Mouse (Mus musculus) limb, embryonic 12.5 days (tissue): Measurements from ENCODE around the gene Ptcd2. TPM values are rescaled to one million over a fixed set of nuclear protein-coding genes. Genes with fewer than 3 reads are reported as not detected.

Experiments used
- ATAC-seq: fragments of 200-750 bp; cut with Nextera tagmentation; 2 replicates; pipeline ENCODE4 v1.8.0; 2017; ENCODE audit warnings: low read depth, moderate TSS enrichment; ENCODE audit not compliant: insufficient number of reproducible peaks, insufficient read depth, low FRiP score, low TSS enrichment
- H3K27ac ChIP-seq: fragments of 300-500 bp; sonication (generic); 2 replicates; pipeline ENCODE4 v1.5.1; 2016; ENCODE audit warnings: mild to moderate bottlenecking, moderate library complexity
- H3K27me3 ChIP-seq: fragments of 300-500 bp; sonication (generic); 2 replicates; pipeline ENCODE4 v1.6.1; 2016; ENCODE audit warnings: mild to moderate bottlenecking, moderate library complexity
- H3K36me3 ChIP-seq: fragments of 300-500 bp; sonication (generic); 2 replicates; pipeline ENCODE4 v1.6.1; 2016; ENCODE audit warnings: mild to moderate bottlenecking, moderate library complexity
- H3K4me1 ChIP-seq: fragments of 300-500 bp; sonication (generic); replicated peaks from 2 replicates; pipeline ENCODE4 v1.6.1; 2016
- H3K4me2 ChIP-seq: fragments of 300-500 bp; sonication (generic); 2 replicates; pipeline ENCODE4 v1.6.1; 2016; ENCODE audit warnings: mild to moderate bottlenecking, moderate library complexity
- H3K4me3 ChIP-seq: fragments of 300-500 bp; sonication (generic); replicated peaks from 2 replicates; pipeline ENCODE4 v1.5.1; 2016; ENCODE audit warnings: mild to moderate bottlenecking
- H3K9ac ChIP-seq: fragments of 300-500 bp; sonication (generic); replicated peaks from 2 replicates; pipeline ENCODE4 v1.6.1; 2016; ENCODE audit warnings: mild to moderate bottlenecking, moderate library complexity
- H3K9me3 ChIP-seq: fragments of 300-500 bp; sonication (generic); 2 replicates; pipeline ENCODE4 v1.6.1; 2016; ENCODE audit warnings: mild to moderate bottlenecking, moderate library complexity
- WGBS: fragments of 180-500 bp; shearing (Covaris S2); methylation state at CpG from one replicate; pipeline ENCODE4 v1.1.7; 2016; 5-methylcytosine and 5-hydroxymethylcytosine counted together
- polyA plus RNA-seq: library from polyadenylated mRNA; unstranded; fragments of >200 nt; fragmentation: Nextera tagmentation; extraction: Ambion mirVana; gene quantifications from 2 replicates; pipeline ENCODE4 v1.2.1, GENCODE M21; 2016

The Ptcd2 gene
- polyA plus RNA-seq, 1 experiment from 2014 or later: 49.2 TPM

DNA sequence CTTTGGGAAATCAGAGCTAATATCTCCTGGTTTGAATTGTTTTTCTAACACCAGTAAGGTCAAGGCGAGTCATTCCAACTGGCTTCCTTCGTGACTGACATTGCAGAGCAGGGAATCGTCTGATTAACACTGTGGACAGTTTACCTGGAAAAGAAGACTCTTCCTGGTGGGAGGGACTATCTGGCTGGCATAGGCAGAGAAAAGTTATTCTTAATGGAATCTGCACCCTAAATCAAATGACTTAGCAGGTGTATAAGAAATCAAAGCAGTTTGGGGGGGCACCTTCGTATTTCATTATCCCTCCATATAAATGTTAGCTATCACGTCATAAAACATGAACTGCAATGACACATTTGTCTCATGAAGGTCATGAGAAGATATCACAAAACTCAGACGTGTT, 66.0 kb downstream of the Ptcd2 start:
- Histone ChIP-seq H3K27ac (no peak overlapping the region), H3K9ac (no peak overlapping the region), H3K9me3 (no peaks in the 10 kb centered on the region), H3K27me3 (no peaks in the 10 kb centered on the region), H3K4me2 (no peak overlapping the region), H3K36me3 (no peaks in the 10 kb centered on the region), H3K4me3 (no peak overlapping the region), H3K4me1 (no peaks in the 10 kb centered on the region)
- WGBS: 84% methylated on average over 6 of the region's 6 CpGs
- no peak for ATAC-seq

DNA sequence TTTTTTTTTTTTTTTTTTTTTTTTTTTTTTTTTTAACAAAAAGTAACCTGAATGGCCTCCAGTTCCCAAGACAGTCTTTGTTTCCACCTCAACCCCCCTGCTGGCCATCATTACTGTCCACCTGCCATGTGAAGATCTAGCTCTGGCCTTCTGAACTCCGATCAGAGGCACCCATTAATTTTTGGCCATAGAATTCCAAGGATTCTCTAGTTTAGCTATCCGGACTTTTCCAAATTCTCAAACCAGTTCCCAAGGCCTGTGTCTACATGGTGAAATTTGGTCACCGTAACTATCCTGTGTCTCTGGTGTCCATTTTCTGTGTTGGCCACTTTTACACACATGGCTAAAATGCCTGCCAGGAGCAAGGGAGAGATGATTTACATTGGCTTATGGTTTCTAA, 67.0 kb downstream of the Ptcd2 start:
- no peak overlapping the region for H3K4me3 ChIP-seq
- no peak overlapping the region for H3K9ac ChIP-seq
- ATAC-seq: no peak
- no peaks in the 10 kb centered on the region for H3K36me3 ChIP-seq
- H3K4me1 ChIP-seq: no peaks in the 10 kb centered on the region
- no peak overlapping the region for H3K4me2 ChIP-seq
- no peaks in the 10 kb centered on the region for H3K27me3 ChIP-seq
- H3K27ac ChIP-seq: no peak overlapping the region
- H3K9me3 ChIP-seq: no peaks in the 10 kb centered on the region
- 93% methylated on average over 3 of the region's 3 CpGs for WGBS

DNA sequence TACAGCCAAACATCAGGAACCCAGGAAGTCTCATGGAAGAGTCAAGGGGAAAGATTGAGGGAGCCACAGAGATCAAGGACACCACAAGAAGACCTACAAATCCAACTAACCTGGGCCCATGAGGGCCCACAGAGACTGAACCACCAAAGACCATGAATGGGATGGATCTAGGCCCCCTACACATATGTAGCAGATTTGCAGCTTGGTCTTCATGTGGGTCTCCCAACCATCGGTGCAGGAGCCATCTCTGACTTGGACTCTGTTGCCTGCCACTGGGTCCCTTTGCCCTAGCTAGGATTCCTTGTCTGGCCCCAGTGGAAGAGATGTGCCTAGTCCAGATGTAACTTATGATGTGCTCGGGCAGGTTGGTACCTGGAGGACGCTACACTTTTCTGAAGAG, 72.5 kb downstream of the Ptcd2 start:
- Histone ChIP-seq H3K27ac (no peak overlapping the region), H3K4me3 (no peak overlapping the region), H3K36me3 (no peaks in the 10 kb centered on the region), H3K4me1 (no peaks in the 10 kb centered on the region), H3K4me2 (no peak overlapping the region), H3K9me3 (no peaks in the 10 kb centered on the region), H3K27me3 (no peaks in the 10 kb centered on the region), H3K9ac (no peak overlapping the region)
- no peak for ATAC-seq
- 97% methylated on average over 3 of the region's 3 CpGs for WGBS

Other genes starting within 250 kb of the Ptcd2 start
- 0.38 and 0.49 TPM in 2 replicates for gene Zfp366, start 159.9 kb downstream of the Ptcd2 start, polyA plus RNA-seq
- gene Mrps27, start 81 bp upstream of the Ptcd2 start, polyA plus RNA-seq: 66.2 and 69.6 TPM in 2 replicates
- 118 and 137 TPM in 2 replicates for gene Map1b, start 171.8 kb upstream of the Ptcd2 start, polyA plus RNA-seq